Mouse (Mus musculus): ENCODE results near the gene Fat4. TPM values are rescaled to one million over a fixed set of nuclear protein-coding genes. Genes with fewer than 3 reads are reported as not detected.

Gene Fat4
- polyA plus RNA-seq, 1 experiment from 2014 or later: 1.2 TPM

GRCm38 (mm10) chr3:39010544-39010943, 123.8 kb downstream of the Fat4 start:
- Histone ChIP-seq H3K4me2 (no peak overlapping the region), H3K27ac (no peak overlapping the region), H3K9ac (no peak overlapping the region), H3K4me3 (no peak overlapping the region), H3K36me3 (peaks cover 5% of the 10 kb centered on the region; the same call in 1 of the 2 replicates), H3K9me3 (replicated peaks) (no peaks in the 10 kb centered on the region), H3K4me1 (no peaks in the 10 kb centered on the region), H3K27me3 (replicated peaks) (no peaks in the 10 kb centered on the region)
- no peak for ATAC-seq
- 65% methylated on average over 7 of the region's 7 CpGs for WGBS (ENCODE audit: insufficient replicate concordance)

- Histone ChIP-seq H3K36me3 (no peaks in the 10 kb centered on the region), H3K27ac (no peak overlapping the region), H3K9ac (no peak overlapping the region), H3K4me2 (no peak overlapping the region), H3K27me3 (replicated peaks) (no peaks in the 10 kb centered on the region), H3K4me3 (no peak overlapping the region), H3K4me1 (no peaks in the 10 kb centered on the region), H3K9me3 (replicated peaks) (no peaks in the 10 kb centered on the region)
- 31% methylated on average over 1 of the region's 1 CpGs for WGBS (ENCODE audit: insufficient replicate concordance)
- no peak for ATAC-seq
Measured at GRCm38 (mm10) chr3:39017633-39018032, 130.9 kb downstream of the Fat4 start.

GRCm38 (mm10) chr3:39036113-39036512, 149.4 kb downstream of the Fat4 start:
- ATAC-seq: no peak
- 40% methylated on average over 2 of the region's 2 CpGs for WGBS (ENCODE audit: insufficient replicate concordance)
- Histone ChIP-seq H3K9ac (no peak overlapping the region), H3K27ac (no peak overlapping the region), H3K4me3 (no peak overlapping the region), H3K36me3 (no peaks in the 10 kb centered on the region), H3K4me2 (no peak overlapping the region), H3K4me1 (no peaks in the 10 kb centered on the region), H3K27me3 (replicated peaks) (no peaks in the 10 kb centered on the region), H3K9me3 (replicated peaks) (no peaks in the 10 kb centered on the region)

GRCm38 (mm10) chr3:39046425-39046824, 159.7 kb downstream of the Fat4 start:
- no peak for ATAC-seq
- WGBS (ENCODE audit: insufficient replicate concordance): 43% methylated on average over 4 of the region's 4 CpGs
- no peaks in the 10 kb centered on the region for H3K9me3 ChIP-seq (replicated peaks)
- no peak overlapping the region for H3K4me2 ChIP-seq
- no peaks in the 10 kb centered on the region for H3K27me3 ChIP-seq (replicated peaks)
- H3K36me3 ChIP-seq: no peaks in the 10 kb centered on the region
- no peak overlapping the region for H3K4me3 ChIP-seq
- no peaks in the 10 kb centered on the region for H3K4me1 ChIP-seq
- H3K9ac ChIP-seq: no peak overlapping the region
- no peak overlapping the region for H3K27ac ChIP-seq

GRCm38 (mm10) chr3:39047621-39048303, 161.0 kb downstream of the Fat4 start:
- no peaks in the 10 kb centered on the region for H3K36me3 ChIP-seq
- no peaks in the 10 kb centered on the region for H3K9me3 ChIP-seq (replicated peaks)
- H3K9ac ChIP-seq: no peak overlapping the region
- H3K4me2 ChIP-seq: no peak overlapping the region
- H3K4me1 ChIP-seq: no peaks in the 10 kb centered on the region
- 75% methylated on average over 10 of the region's 10 CpGs for WGBS (ENCODE audit: insufficient replicate concordance)
- no peak for ATAC-seq
- no peak overlapping the region for H3K4me3 ChIP-seq
- H3K27me3 ChIP-seq (replicated peaks): no peaks in the 10 kb centered on the region
- no peak overlapping the region for H3K27ac ChIP-seq

GRCm38 (mm10) chr3:39048304-39048667, 161.5 kb downstream of the Fat4 start:
- no peaks in the 10 kb centered on the region for H3K36me3 ChIP-seq
- H3K4me2 ChIP-seq: no peak overlapping the region
- H3K4me1 ChIP-seq: no peaks in the 10 kb centered on the region
- no peak overlapping the region for H3K9ac ChIP-seq
- no peaks in the 10 kb centered on the region for H3K9me3 ChIP-seq (replicated peaks)
- 74% methylated on average over 5 of the region's 5 CpGs for WGBS (ENCODE audit: insufficient replicate concordance)
- H3K27me3 ChIP-seq (replicated peaks): no peaks in the 10 kb centered on the region
- no peak overlapping the region for H3K27ac ChIP-seq
- H3K4me3 ChIP-seq: no peak overlapping the region
- no peak for ATAC-seq

GRCm38 (mm10) chr3:39050130-39050529, 163.4 kb downstream of the Fat4 start:
- no peak overlapping the region for H3K4me3 ChIP-seq
- no peak overlapping the region for H3K4me2 ChIP-seq
- no peaks in the 10 kb centered on the region for H3K9me3 ChIP-seq (replicated peaks)
- no peaks in the 10 kb centered on the region for H3K27me3 ChIP-seq (replicated peaks)
- H3K4me1 ChIP-seq: no peaks in the 10 kb centered on the region
- H3K36me3 ChIP-seq: no peaks in the 10 kb centered on the region
- no peak overlapping the region for H3K9ac ChIP-seq
- no peak overlapping the region for H3K27ac ChIP-seq
- WGBS (ENCODE audit: insufficient replicate concordance): 74% methylated on average over 1 of the region's 1 CpGs
- no peak for ATAC-seq

- 69% methylated on average over 6 of the region's 6 CpGs for WGBS (ENCODE audit: insufficient replicate concordance)
- ATAC-seq: no peak
- Histone ChIP-seq H3K4me1 (no peaks in the 10 kb centered on the region), H3K27ac (no peak overlapping the region), H3K4me3 (no peak overlapping the region), H3K9ac (no peak overlapping the region), H3K36me3 (no peaks in the 10 kb centered on the region), H3K9me3 (replicated peaks) (no peaks in the 10 kb centered on the region), H3K27me3 (replicated peaks) (no peaks in the 10 kb centered on the region), H3K4me2 (no peak overlapping the region)
Measured at GRCm38 (mm10) chr3:39053072-39053471, 166.3 kb downstream of the Fat4 start.

Measured in liver, embryonic 12.5 days (tissue).